ENCODE assay signal across 10 mouse cellular contexts in the genomic region with DNA sequence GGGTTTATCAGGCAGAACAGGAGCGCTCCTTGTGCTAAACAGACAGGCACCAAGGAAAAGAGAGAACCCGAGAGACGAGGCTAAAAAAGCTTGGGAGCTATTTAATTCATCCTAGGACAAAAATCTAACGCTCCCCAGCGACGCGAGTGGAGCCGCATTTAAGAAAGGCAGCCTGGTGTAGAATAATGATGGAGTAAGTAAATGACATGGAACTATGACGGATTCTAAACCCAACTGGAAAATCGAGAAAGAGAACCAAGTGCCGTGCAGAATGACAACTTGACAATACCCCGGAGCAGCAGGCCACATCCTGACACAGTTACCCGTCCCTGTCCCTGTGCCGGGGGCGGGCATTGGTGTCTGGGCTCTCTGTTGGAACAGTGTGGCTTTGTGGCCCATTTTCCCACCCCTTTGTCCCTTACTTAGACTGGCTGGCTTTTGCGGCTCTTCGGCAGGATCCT.
DNase-seq lines count a peak whose midpoint lies in the region; ATAC-seq and TF ChIP-seq lines count a peak whose summit lies in the region.
"Had no signal": no experiment of that assay in that cellular context is flagged by ENCODE, and none has a peak within 500 bp of the region (broad histone marks: within the 10 kb centered on the region; RNA-seq: fewer than 3 reads in every experiment).

No protein-coding gene starts in this region.

- H3K27me3 ChIP-seq in hindbrain, embryonic 11.5 days (ENCODE audit: control insufficient read depth, insufficient read depth, low read length), result no peaks in the 10 kb centered on the region
- H3K27me3 ChIP-seq in midbrain, postnatal 0 days (ENCODE audit: insufficient read depth, low read length), result no peaks in the 10 kb centered on the region
- H3K27me3 ChIP-seq: CH12.LX had no signal

- H3K4me3 ChIP-seq in layer of hippocampus, adult 2 months, result peak overlapping the region; percentile 45
- no peak overlapping the region for H3K4me3 ChIP-seq in hindbrain, embryonic 11.5 days (ENCODE audit: low read depth, low read length)
- H3K4me3 ChIP-seq in midbrain, postnatal 0 days (ENCODE audit: low read depth, low read length), result peak overlapping the region; percentile 13; the same call in 1 of the 2 replicates

- H3K4me1 ChIP-seq in hindbrain, embryonic 11.5 days (replicated peaks; ENCODE audit: control insufficient read depth, insufficient read depth, low read length), result peaks cover 2% of the 10 kb centered on the region; the same call in 1 of the 2 replicates
- 0 out of 2 replicates have a peak, but pooled peaks cover 3% of the 10 kb centered on the region for H3K4me1 ChIP-seq in midbrain, postnatal 0 days (ENCODE audit: insufficient read depth, low read length)

- H3K9me3 ChIP-seq in hindbrain, embryonic 11.5 days (ENCODE audit: control insufficient read depth, low read length), result no peaks in the 10 kb centered on the region
- no peaks in the 10 kb centered on the region for H3K9me3 ChIP-seq in midbrain, postnatal 0 days (ENCODE audit: low read length)

- no peak for TF ChIP-seq CTCF in layer of hippocampus, adult 2 months (conservative IDR thresholded peaks at IDR 0.05)
- TF ChIP-seq CTCF in midbrain, postnatal 0 days (IDR thresholded peaks at IDR 0.05), result no peak

- peak; percentile 89 for ATAC-seq in hindbrain, embryonic 11.5 days (ENCODE audit: low FRiP score)
- ATAC-seq in midbrain, postnatal 0 days (ENCODE audit: low FRiP score), result peak; percentile 69; the same call in 1 of the 2 replicates
- no peak for ATAC-seq in erythroid progenitor cell, adult 5-6 weeks (replicated peaks; ENCODE audit: low FRiP score, poor library complexity, severe bottlenecking)

- H3K36me3 ChIP-seq in hindbrain, embryonic 11.5 days (ENCODE audit: control insufficient read depth, insufficient read depth, low read length), result no peaks in the 10 kb centered on the region
- no peaks in the 10 kb centered on the region for H3K36me3 ChIP-seq in midbrain, postnatal 0 days (ENCODE audit: insufficient read depth, low read length)

- peak overlapping the region; percentile 15 for H3K4me2 ChIP-seq in hindbrain, embryonic 11.5 days (replicated peaks; ENCODE audit: low read depth, low read length)
- H3K4me2 ChIP-seq in midbrain, postnatal 0 days (ENCODE audit: low read depth, low read length, poor library complexity, severe bottlenecking), result peak overlapping the region; percentile 41

- WGBS in hindbrain, embryonic 11.5 days, result 34% methylated on average over 17 of the region's 17 CpGs
- WGBS in midbrain, postnatal 0 days, result 19% methylated on average over 17 of the region's 17 CpGs

- no peak overlapping the region for H3K9ac ChIP-seq in hindbrain, embryonic 11.5 days (ENCODE audit: low read depth, low read length)
- H3K9ac ChIP-seq in midbrain, postnatal 0 days (replicated peaks; ENCODE audit: low read length, poor library complexity, severe bottlenecking), result no peak overlapping the region

- peak; percentile 19 to 22 for DNase-seq in layer of hippocampus, adult 2 months (ENCODE audit: low spot score in 2 of 2)
- no peak for DNase-seq in layer of hippocampus, adult 9-10 months (ENCODE audit: low spot score)
- peak; percentile 26 to 42 for DNase-seq in cerebellum, postnatal 14 days
- DNase-seq in hindbrain, embryonic 11.5 days (ENCODE audit: low spot score), result peak; percentile 64
- DNase-seq in midbrain, postnatal 0 days (ENCODE audit: low spot score), result peak; percentile 60
- DNase-seq in adrenal gland, adult 8-10 months, result no peak
- DNase-seq in urinary bladder, postnatal 25 days (ENCODE audit: low spot score), result no peak
- DNase-seq: gastrocnemius, postnatal 14 days had no signal

- H3K27ac ChIP-seq in layer of hippocampus, adult 2 months, result peak overlapping the region; percentile 84
- H3K27ac ChIP-seq in hindbrain, embryonic 11.5 days (ENCODE audit: low read depth, low read length), result peak overlapping the region; percentile 3; the same call in 1 of the 2 replicates
- H3K27ac ChIP-seq in midbrain, postnatal 0 days (ENCODE audit: low read depth, low read length), result 0 out of 2 replicates have a peak overlapping the region, but pooled peaks have one; percentile 6

Comparison
In these comparisons a context has a peak if more than half of its experiments do, and no peak if none do; other contexts are left out.
1. DNase-seq: peak in layer of hippocampus, adult 2 months (2 of 2), cerebellum, postnatal 14 days (2 of 2), hindbrain, embryonic 11.5 days (single experiment) and midbrain, postnatal 0 days (single experiment); none in layer of hippocampus, adult 9-10 months (single experiment), adrenal gland, adult 8-10 months (single experiment) and urinary bladder, postnatal 25 days (single experiment).
2. H3K27ac ChIP-seq: peak in every context shown above with its lines; median percentile 84 in layer of hippocampus, adult 2 months; 6 in midbrain, postnatal 0 days; 3 in hindbrain, embryonic 11.5 days.